Mouse (Mus musculus) E14TG2a.4 (cell line): ENCODE measurements around the gene Mettl16.

Experiments used
- CTCF ChIP-seq: conservative IDR thresholded peaks from 2 replicates; pipeline ENCODE4 v1.5.1; 2014; ENCODE audit warnings: low read length
- NANOG ChIP-seq: IDR thresholded peaks from 2 replicates; pipeline ENCODE4 v1.6.1; 2014; ENCODE audit warnings: borderline replicate concordance, low read length, mixed read lengths
- POU5F1 ChIP-seq: IDR thresholded peaks from 2 replicates; pipeline ENCODE4 v1.6.1; 2014; ENCODE audit warnings: low read length, borderline replicate concordance

GRCm38 (mm10) chr11:74750662-74751351 lies 19.8 kb upstream of the Mettl16 start:
- TF ChIP-seq CTCF (no peak), NANOG (no peak), POU5F1 (no peak)
